ENCODE assay signal across 21 mouse cellular contexts in genomic region chr11:83339705-83340104, GRCm38 (mm10). TPM values are rescaled to one million over a fixed set of nuclear protein-coding genes. Genes with fewer than 3 reads are reported as not detected.
"Had no signal": no experiment of that assay in that cellular context is flagged by ENCODE, and none has a peak within 500 bp of the region (broad histone marks: within the 10 kb centered on the region; RNA-seq: fewer than 3 reads in every experiment).

No protein-coding gene starts in this region.

- ATAC-seq: liver, embryonic 12.5 days; midbrain, embryonic 13.5 days; midbrain, embryonic 15.5 days had no signal

- H3K4me3 ChIP-seq: liver, embryonic 12.5 days; megakaryocyte, embryonic 14.5 days; midbrain, embryonic 10.5 days; midbrain, embryonic 13.5 days; midbrain, embryonic 15.5 days; myocyte; neural tube, embryonic 13.5 days; stomach, embryonic 15.5 days had no signal

- DNase-seq: lung, adult 18-20 months; lung, embryonic 14.5 days; lung, postnatal 10 days; lung, postnatal 36 days; right cerebral cortex, postnatal 14 days; thymus, adult 2 months; thymus, postnatal 25 days; thymus, postnatal 4 days had no signal

- H3K9me3 ChIP-seq: liver, embryonic 12.5 days; megakaryocyte, embryonic 14.5 days; midbrain, embryonic 10.5 days; midbrain, embryonic 13.5 days; midbrain, embryonic 15.5 days; neural tube, embryonic 13.5 days; stomach, embryonic 15.5 days had no signal

- H3K27ac ChIP-seq: liver, embryonic 12.5 days; liver, embryonic 14.5 days; macrophage; midbrain, embryonic 10.5 days; midbrain, embryonic 13.5 days; midbrain, embryonic 15.5 days; neural tube, embryonic 13.5 days; stomach, embryonic 15.5 days; stomach, postnatal 0 days had no signal

- H3K4me1 ChIP-seq: liver, embryonic 12.5 days; megakaryocyte, embryonic 14.5 days; midbrain, embryonic 10.5 days; midbrain, embryonic 13.5 days; midbrain, embryonic 15.5 days; neural tube, embryonic 13.5 days; stomach, embryonic 15.5 days had no signal

- H3K27me3 ChIP-seq: liver, embryonic 12.5 days; megakaryocyte, embryonic 14.5 days; midbrain, embryonic 13.5 days; midbrain, embryonic 15.5 days; neural tube, embryonic 13.5 days; stomach, embryonic 15.5 days had no signal

- H3K4me2 ChIP-seq: liver, embryonic 12.5 days; lung, embryonic 14.5 days; midbrain, embryonic 13.5 days; midbrain, embryonic 15.5 days; neural tube, embryonic 13.5 days; stomach, embryonic 15.5 days had no signal

- H3K9ac ChIP-seq: liver, embryonic 12.5 days; liver, embryonic 14.5 days; lung, embryonic 14.5 days; midbrain, embryonic 13.5 days; midbrain, embryonic 15.5 days; neural tube, embryonic 13.5 days; stomach, embryonic 15.5 days had no signal

RNA-seq across cellular contexts. Expression of gene Slfn14, which starts 53.2 kb away (rescaled TPM):
- total RNA-seq: megakaryocyte progenitor cell, adult 5-6 weeks had no signal
- polyA plus RNA-seq: macrophage; midbrain, embryonic 15.5 days; neural tube, embryonic 13.5 days; thymus, adult 2 months; urinary bladder, adult 2 months had no signal
